Mouse (Mus musculus): ENCODE data around the gene Abcb4. TPM values are rescaled to one million over a fixed set of nuclear protein-coding genes. Genes with fewer than 3 reads are reported as not detected.

Abcb4 gene
- 0.76 TPM for polyA plus RNA-seq (2017; shearing (Covaris generic))

DNA sequence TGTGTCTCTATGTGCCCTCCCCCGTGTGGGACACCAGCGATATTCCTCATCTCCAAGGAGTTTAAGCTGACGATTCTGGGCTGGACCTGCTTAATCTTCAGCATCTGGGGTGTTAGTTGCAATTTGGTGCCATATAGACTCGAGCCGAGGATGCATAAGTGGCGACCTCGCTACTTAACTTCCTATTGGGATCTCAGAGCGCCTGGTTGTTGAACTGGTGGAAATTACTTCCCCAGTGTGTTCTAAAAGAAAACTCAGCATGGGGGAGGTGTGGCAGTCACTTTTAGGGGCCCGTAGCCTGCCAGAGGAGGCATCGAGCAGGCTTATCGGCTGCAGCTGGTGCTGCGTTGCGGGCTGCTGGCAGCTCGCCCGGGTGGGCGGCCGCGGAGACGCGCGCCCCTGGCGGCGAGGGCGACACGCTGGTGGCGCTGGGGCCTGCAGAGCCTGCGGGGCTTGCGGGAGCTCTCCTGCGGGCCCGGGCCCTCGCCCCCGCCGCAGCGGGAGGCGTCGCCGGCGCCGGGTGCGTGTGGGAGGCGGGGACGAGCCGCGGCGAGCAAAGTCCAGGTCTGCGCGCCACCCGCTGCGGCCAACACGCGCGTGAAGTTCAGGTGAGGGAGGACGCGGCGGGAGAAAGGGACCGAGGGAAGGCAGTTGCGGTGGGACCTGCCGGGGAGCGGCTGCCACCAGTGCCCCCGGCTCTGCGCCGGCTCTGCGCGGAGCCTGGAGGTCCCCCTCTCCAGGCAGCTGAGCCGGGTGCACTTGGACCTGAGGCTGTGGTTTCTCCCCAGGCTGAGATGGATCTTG lies at the start of gene Abcb4:
Abcb4 (plus strand) TSS at position 418 of the 804 bp plus-strand sequence.

DNA sequence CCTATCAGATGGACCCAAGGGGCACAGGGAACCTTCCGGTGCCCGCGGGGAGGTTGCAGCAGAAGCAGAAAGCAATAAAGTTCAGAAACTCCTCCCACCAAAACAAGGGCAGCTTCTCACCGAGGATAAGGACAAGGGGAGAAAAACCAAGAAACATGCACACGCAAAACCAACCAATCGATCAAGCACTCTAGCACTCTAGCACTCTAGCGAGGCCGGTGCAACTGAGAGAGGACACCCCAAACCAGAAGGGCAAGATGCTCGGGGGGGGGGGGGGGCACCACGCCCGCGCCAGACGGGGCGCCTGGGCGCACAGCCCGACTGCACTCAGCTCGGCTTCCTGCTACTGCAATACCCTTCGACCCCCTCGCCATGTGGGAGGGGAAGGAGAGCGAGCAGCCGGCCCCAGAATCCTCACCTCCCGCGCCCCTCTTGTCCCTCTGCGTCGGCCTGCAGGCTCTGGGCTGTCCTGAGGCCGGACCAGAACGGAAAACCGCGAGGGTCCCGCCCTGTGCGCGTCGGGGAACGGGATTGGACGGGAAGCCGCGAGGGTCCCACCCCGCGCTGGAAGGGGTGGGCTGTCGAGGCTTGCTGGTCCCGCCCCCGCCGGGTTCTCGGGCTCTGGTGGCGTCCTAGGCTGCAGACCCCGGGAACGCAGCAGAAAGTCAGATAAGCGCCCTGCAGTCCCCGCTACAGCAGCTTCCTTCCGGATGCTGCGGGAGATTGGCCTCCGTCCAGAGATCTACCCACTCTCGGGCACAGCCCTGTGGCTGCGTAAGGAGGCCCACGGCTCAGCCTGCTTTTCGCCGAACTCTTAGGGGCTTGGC lies 103.4 kb downstream of the Abcb4 start, which contains the start of gene Crot:
Crot (minus strand) TSS at position 639 of the 827 bp plus-strand sequence.

Other genes with a start within 250 kb of the Abcb4 start
- gene Abcb1a, start 233.6 kb upstream of the Abcb4 start, polyA plus RNA-seq (2017; shearing (Covaris generic)) = 66.7 TPM
- gene Abcb1b, start 95.6 kb upstream of the Abcb4 start, polyA plus RNA-seq (2017; shearing (Covaris generic)) = 100 TPM
- 62.1 TPM for gene Crot, start 103.6 kb downstream of the Abcb4 start, polyA plus RNA-seq (2017; shearing (Covaris generic))
- gene Tmem243, start 207.0 kb downstream of the Abcb4 start, polyA plus RNA-seq (2017; shearing (Covaris generic)) = 156 TPM